11 mouse cellular contexts compared by ENCODE assay signal in the genomic region with DNA sequence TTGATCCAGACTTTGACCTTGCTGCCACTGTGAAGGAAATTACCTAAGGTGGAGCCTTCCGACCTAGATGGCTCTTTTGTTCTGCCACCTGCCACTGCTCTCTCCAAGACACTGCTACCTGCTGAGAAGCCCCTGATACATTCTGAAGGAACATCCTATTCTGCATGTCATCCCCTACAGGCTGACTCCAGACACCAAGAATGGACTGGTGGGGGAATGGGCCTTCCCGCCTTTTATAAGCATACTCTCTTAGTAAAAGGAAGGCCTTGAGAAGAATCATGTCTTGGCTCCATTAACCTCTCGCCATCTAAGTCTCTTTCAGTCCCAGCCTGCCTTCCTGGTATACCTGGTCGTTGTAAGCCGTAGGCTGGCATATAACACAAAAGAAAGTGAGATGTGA. TPM values are rescaled to one million over a fixed set of nuclear protein-coding genes. Genes with fewer than 3 reads are reported as not detected.
"Had no signal": no experiment of that assay in that cellular context is flagged by ENCODE, and none has a peak within 500 bp of the region (broad histone marks: within the 10 kb centered on the region; RNA-seq: fewer than 3 reads in every experiment).

No protein-coding gene starts in this region.

RNA-seq across cellular contexts. Expression of a gene that starts 47.1 kb away (rescaled TPM):
- total RNA-seq: left cerebral cortex, postnatal 10 days; left cerebral cortex, postnatal 14 days; left cerebral cortex, postnatal 25 days; left cerebral cortex, postnatal 36 days; left cerebral cortex, postnatal 4 days; liver, adult 2 months; megakaryocyte progenitor cell, adult 5-6 weeks; megakaryocyte, adult 5-6 weeks; megakaryocyte-erythroid progenitor cell, adult 5-6 weeks; midbrain, postnatal 0 days; monocyte, adult 5-6 weeks had no signal

RNA-seq across cellular contexts. Expression of a gene that starts 48.4 kb away (rescaled TPM):
- total RNA-seq: left cerebral cortex, postnatal 4 days; liver, adult 2 months; megakaryocyte progenitor cell, adult 5-6 weeks; megakaryocyte, adult 5-6 weeks; megakaryocyte-erythroid progenitor cell, adult 5-6 weeks; midbrain, postnatal 0 days; monocyte, adult 5-6 weeks had no signal
